Mouse (Mus musculus) neutrophil, adult 83 days (primary cell): Measurements from ENCODE around the gene Gnb3. TPM values are rescaled to one million over a fixed set of nuclear protein-coding genes. Genes with fewer than 3 reads are reported as not detected.

ENCODE experiments used
- total RNA-seq, 2 experiments: library from RNA; stranded (reverse); gene quantifications; one replicate each; pipeline ENCODE4 v1.2.4; 2023

The Gnb3 gene
- total RNA-seq = not detected

DNA sequence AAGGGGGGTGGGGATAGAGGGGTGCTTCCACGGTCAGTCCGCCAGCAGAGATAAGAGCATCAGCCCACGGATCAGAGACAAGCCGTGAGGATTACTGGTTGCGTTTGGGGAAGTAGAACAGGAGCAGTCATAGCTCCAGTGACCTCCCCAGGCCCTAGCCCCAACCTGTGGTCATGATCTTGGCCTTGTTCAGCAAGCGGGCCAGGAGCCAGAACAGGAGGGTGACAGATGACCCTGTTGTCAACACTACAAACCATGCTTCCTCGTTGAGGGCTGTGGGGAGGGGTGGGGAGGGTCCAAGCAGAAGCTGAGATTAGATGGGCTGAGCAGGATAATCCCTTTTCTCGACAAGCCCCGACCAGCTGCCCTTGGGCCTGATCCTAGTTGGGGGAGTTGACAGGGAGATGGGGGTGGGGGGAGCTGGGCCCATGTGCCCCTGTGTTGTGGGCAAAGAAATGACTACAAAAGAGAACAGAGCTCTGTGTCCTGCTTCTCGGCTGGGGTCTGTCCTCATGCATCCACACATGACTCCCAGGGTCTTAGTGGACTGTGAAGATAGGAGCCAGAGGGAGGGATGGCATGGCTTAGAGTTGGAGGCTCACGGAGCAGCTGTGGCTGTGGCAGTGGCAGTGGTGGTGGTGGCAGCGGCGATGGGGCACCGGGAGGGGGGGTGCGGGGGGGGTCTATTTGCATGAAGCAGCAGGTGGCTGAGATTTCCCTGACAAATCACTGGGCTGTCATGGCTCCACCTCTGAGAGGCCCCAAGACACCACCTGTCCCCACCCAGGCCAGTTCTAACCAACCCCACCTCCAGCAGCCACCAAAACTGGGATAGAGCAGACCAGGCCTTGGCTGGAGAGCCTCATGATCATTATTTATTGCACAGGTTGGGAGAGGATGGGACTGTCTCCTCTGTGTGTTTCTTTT, at the start of gene Gnb3:
TSS of gene Gnb3 (minus strand) at position 35 of the 927 bp plus-strand sequence.

DNA sequence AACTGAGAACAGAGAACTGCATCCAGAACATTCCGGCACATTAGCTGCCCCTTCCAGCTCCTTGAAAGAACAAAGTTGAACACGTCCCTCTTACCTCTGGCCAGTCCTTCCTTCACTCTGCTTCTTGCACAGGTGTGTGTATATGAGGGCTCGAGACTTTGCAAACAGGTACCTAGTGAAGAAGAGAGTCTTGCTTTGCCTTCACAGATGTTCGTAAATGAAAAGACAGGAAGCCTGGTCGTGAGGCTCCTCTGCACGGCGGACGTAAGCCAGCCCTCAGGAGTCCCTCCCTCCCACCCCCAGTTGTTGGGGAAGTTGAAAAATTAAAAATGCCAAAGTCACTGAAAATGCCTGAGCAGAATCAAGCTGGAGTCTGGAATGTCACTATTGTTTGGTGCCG, 47.9 kb upstream of the Gnb3 start, which contains the start of gene Cd4:
TSS of gene Cd4 (minus strand) at position 236 of the 400 bp plus-strand sequence.

DNA sequence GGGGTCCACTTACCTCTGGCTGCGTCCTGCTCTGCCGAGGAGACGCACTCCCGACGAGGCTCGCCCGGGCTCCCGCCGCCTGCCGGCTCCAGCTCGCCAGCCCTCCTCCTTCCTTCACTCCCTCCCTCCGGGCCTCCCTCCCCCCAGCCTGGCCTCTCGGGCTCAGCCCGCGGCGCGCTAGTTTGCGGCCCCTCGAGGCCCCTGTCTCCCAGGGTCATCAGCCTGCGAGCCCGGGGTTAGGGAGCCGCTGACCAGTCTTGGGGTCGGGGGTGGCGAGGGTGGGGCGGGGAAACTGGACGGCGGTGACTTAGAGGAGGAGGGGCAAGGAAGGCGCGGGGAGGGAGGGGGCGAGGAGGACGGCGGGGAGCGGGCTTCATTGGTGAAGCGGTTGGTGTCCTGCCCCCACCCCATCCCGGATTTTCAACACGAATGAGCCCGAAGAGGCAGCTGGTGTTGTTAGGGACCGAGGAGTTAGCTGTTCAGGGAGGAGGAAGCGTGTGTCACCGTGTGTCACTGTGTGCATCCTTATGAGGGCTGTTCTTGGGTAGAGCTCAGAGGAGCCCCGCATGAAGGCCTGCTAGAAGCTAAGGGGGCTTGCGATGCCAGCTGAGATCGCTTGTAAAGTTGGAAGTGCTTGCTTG, 23.7 kb upstream of the Gnb3 start, which contains the start of gene Gpr162:
TSS of gene Gpr162 (minus strand) at position 326 of the 641 bp plus-strand sequence.

DNA sequence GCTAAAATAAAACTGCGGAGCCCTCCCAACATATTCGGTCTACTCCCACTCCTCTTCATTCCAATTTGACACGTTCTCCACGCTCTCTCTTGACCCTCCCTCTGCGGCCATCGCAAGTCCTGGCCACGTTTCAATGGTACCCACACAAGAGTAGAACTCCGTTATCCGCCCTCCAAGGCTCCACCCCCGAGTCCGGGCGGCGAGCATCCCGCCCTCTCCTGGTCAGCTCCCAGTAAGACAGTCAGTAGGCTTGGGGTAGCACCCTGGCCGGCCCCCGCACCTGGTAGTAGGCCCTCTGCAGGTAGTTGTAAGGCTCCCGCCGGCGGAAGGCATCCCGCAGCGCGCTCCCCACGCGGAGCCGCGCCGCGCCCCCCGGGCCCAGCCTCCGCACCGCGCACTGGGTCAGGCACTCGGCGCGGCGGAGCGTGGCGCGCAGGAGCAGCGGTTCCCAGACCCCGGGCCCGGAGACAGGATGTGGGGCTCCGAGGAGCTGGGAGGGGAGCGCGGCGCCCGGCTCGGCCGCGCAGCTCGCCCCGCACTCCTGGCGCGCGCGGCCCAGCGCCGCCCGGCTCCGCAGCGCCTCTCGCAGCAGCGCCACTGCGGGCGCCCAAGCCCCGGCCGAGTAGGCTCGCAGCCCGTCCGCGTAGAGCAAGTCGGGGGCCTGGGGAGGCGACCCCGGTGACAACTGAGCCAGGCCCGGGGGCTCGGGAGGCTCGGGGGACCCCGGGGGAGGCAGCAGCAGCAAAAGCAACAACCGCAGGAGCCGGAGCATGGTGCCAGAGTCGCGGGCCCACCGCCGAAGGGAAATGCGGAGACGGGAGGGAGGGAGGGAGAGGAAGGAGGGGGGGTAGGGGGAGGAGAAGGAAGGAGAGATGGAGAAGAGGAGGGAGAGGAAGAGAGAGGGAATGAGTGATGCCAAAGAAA, 17.1 kb upstream of the Gnb3 start, which contains the start of gene P3h3:
TSS of gene P3h3 (minus strand) at position 837 of the 924 bp plus-strand sequence.

DNA sequence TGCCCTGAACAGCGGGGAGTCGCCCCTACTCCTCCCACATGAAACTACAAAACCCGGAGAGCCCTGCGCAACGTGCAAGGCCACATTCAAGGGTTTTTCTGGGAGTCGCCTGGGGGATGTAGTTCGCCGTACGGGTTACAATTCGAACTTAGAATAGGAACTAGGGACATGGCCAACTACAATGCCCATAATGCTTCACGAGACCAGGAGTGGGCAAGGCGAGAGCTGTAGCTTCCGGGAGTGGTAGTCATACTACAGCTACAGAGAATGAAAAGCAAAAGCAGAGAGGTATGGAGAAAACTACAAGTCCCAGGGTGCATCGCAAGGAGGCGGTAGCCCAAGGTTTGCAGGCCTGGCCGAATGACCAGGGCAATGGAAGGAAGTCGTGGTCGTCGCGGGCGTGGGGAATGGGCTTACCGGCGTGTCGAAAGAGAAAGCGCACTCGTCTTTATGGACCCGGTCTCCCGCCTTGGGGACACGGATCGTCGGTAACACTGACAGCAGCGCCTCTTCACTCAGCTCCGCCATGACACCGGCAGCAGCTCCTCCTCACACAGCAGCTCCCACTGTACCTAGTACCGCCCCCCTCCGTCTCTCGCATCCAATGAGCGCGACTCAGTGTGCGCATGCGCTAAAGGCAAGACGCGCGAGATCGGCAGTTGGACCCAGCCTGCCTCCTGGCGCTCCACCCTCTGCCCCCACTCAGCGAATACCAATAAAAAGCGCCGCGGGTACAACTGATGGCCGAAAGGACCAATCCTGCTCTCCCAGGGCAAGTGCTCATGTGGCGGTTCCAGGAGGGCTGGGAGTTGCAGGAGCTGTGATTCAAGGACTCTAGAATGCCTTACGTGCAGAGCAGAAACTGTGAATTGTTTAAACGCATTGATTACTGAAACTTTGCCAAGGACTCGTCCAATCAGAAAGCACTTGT, 10.9 kb downstream of the Gnb3 start, which contains the start of the genes Usp5 and Cdca3:
TSS of gene Usp5 (minus strand) at position 617 of the 931 bp plus-strand sequence.
TSS of gene Cdca3 (plus strand) at position 680 of the 931 bp plus-strand sequence.

DNA sequence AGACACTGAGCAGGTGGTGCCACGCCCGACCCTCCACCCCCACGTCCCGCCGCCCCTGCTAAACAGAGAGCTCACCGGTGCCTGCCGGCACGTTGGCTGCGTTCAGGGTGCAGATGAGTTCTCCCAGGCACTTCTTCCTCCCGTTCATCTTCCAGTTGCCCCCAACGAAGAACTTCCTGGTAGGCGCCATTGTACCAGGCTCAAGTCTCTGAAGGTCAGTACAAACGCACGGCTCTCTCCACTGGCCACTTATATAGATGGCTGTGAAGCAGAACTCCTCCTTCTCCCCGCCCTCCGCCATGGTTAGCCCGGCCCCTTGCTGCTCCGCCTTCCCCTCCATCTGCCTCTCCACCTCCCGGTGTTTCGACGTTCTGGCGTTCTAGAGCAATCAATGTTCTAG, 26.1 kb downstream of the Gnb3 start, which contains the start of gene Tpi1:
TSS of gene Tpi1 (minus strand) at position 364 of the 400 bp plus-strand sequence.

DNA sequence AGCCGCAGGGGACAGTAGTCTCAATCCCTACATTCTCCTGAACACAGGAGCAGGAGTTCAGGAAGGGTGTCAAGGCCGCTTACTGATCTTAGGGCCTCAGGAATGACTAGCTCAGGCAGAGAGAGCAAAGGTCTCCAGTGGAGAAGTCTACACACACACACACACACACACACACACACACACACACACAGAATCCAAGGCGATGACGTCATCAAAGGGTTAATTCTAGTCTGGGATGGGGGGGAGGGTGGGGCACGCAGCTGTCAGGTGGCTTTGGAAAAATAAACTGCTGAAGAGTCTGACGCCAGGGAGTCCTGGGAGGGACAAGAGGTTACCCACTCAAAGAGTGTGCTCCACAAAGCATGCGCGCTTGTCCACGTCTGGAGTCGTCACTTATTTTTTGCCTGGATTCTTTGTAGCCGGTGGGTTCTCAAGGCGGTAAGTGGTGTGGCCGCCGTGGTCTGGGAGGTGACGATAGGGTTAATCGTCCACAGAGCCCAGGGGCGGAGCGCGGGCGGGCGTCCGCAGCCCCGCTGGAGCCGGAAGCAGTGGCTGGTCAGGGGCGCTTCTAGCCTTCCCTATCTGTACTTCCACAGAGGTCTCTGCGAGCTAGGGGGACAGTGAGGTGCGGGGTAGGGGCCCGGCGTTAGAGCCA, 31.6 kb downstream of the Gnb3 start, which contains the start of gene Spsb2:
TSS of gene Spsb2 (plus strand) at position 304 of the 655 bp plus-strand sequence.

Other genes starting within 250 kb of the Gnb3 start
- under 1 TPM in 1 of 2 experiments, not detected in 1; 0.13 TPM for gene C1s2, start 204.2 kb downstream of the Gnb3 start, total RNA-seq
- gene Lpcat3, start 177.2 kb downstream of the Gnb3 start, total RNA-seq = 10 to 100 TPM; 55.6 to 64.5 TPM
- gene Emg1, start 128.1 kb downstream of the Gnb3 start, total RNA-seq = 10 to 100 TPM; 53.2 to 62.5 TPM
- 100 to 1,000 TPM; 119 to 130 TPM for gene Phb2, start 127.9 kb downstream of the Gnb3 start, total RNA-seq
- 100 to 1,000 TPM; 378 to 393 TPM for gene Ptpn6, start 101.6 kb downstream of the Gnb3 start, total RNA-seq
- gene Grcc10, start 98.9 kb downstream of the Gnb3 start, total RNA-seq = 100 to 1,000 TPM; 116 to 117 TPM
- 1 to 10 TPM in 1 of 2 experiments, not detected in 1; 1.1 TPM for gene Gm45234, start 84.3 kb downstream of the Gnb3 start, total RNA-seq
- 10 to 100 TPM; 32.0 to 35.9 TPM for gene Atn1, start 83.8 kb downstream of the Gnb3 start, total RNA-seq
- not detected for gene Eno2, start 70.6 kb downstream of the Gnb3 start, total RNA-seq
- not detected for gene Lrrc23, start 60.5 kb downstream of the Gnb3 start, total RNA-seq
- 10 to 100 TPM; 21.0 to 23.8 TPM for gene Spsb2, start 31.6 kb downstream of the Gnb3 start, total RNA-seq
- 100 to 1,000 TPM; 131 to 139 TPM for gene Tpi1, start 26.0 kb downstream of the Gnb3 start, total RNA-seq
- gene Usp5, start 10.8 kb downstream of the Gnb3 start, total RNA-seq = 10 to 100 TPM; 58.2 to 61.3 TPM
- gene Cdca3, start 10.7 kb downstream of the Gnb3 start, total RNA-seq = 10 to 100 TPM; 77.1 to 93.0 TPM
- gene P3h3, start 17.5 kb upstream of the Gnb3 start, total RNA-seq = under 1 TPM; 0.55 to 0.61 TPM
- gene Gpr162, start 23.7 kb upstream of the Gnb3 start, total RNA-seq = under 1 TPM in 1 of 2 experiments, not detected in 1; 0.15 TPM
- gene Cd4, start 47.9 kb upstream of the Gnb3 start, total RNA-seq = under 1 TPM in 1 of 2 experiments, not detected in 1; 0.24 TPM
- 1 to 10 TPM in 1 of 2 experiments, under 1 TPM in 1; 0.44 to 1.2 TPM for gene Lag3, start 71.4 kb upstream of the Gnb3 start, total RNA-seq
- 100 to 1,000 TPM in 1 of 2 experiments, 10 to 100 TPM in 1; 99.4 to 117 TPM for gene Ptms, start 79.8 kb upstream of the Gnb3 start, total RNA-seq
- 10 to 100 TPM; 89.4 to 93.4 TPM for gene Mlf2, start 91.1 kb upstream of the Gnb3 start, total RNA-seq
- 10 to 100 TPM; 19.9 to 22.1 TPM for gene Cops7a, start 125.3 kb upstream of the Gnb3 start, total RNA-seq
- not detected for gene Pianp, start 156.4 kb upstream of the Gnb3 start, total RNA-seq
- gene Zfp384, start 168.9 kb upstream of the Gnb3 start, total RNA-seq = 10 to 100 TPM; 68.3 to 71.3 TPM
- gene Ing4, start 199.5 kb upstream of the Gnb3 start, total RNA-seq = 10 to 100 TPM; 63.2 to 66.2 TPM
- 10 to 100 TPM; 14.2 to 19.9 TPM for gene Acrbp, start 209.4 kb upstream of the Gnb3 start, total RNA-seq
- gene Lpar5, start 227.6 kb upstream of the Gnb3 start, total RNA-seq = 10 to 100 TPM; 11.4 to 13.2 TPM